Mouse (Mus musculus): ENCODE data around the gene Rcbtb2. TPM values are rescaled to one million over a fixed set of nuclear protein-coding genes. Genes with fewer than 3 reads are reported as not detected.

The Rcbtb2 gene
- polyA plus RNA-seq, 1 experiment = 0.24 TPM

GRCm38 (mm10) chr14:73253453-73254251 is 130.8 kb downstream of the Rcbtb2 start:
- TF ChIP-seq GATA1 (IDR thresholded peaks at IDR 0.05; ENCODE audit: low read length) (no peak), TAL1 (IDR thresholded peaks at IDR 0.05; ENCODE audit: low read length) (no peak)
- H3K27me3 ChIP-seq (ENCODE audit: control insufficient read depth) = no peaks in the 10 kb centered on the region
- no peak overlapping the region for H3K4me3 ChIP-seq (replicated peaks)
- H3K4me1 ChIP-seq (ENCODE audit: control insufficient read depth) = peaks cover 1% of the 10 kb centered on the region; the same call in 1 of the 2 replicates
- no peaks in the 10 kb centered on the region for H3K9me3 ChIP-seq (ENCODE audit: control insufficient read depth, low read length)
- peaks cover 85% of the 10 kb centered on the region for H3K36me3 ChIP-seq (ENCODE audit: control insufficient read depth)

GRCm38 (mm10) chr14:73254412-73254811 is 131.6 kb downstream of the Rcbtb2 start:
- Histone ChIP-seq H3K4me1 (ENCODE audit: control insufficient read depth) (peaks cover 1% of the 10 kb centered on the region; the same call in 1 of the 2 replicates), H3K36me3 (ENCODE audit: control insufficient read depth) (peaks cover 87% of the 10 kb centered on the region), H3K9me3 (ENCODE audit: control insufficient read depth, low read length) (no peaks in the 10 kb centered on the region), H3K4me3 (replicated peaks) (no peak overlapping the region), H3K27me3 (ENCODE audit: control insufficient read depth) (no peaks in the 10 kb centered on the region)
- TF ChIP-seq TAL1 (IDR thresholded peaks at IDR 0.05; ENCODE audit: low read length) = no peak
- TF ChIP-seq GATA1 (IDR thresholded peaks at IDR 0.05; ENCODE audit: low read length) = no peak

DNA sequence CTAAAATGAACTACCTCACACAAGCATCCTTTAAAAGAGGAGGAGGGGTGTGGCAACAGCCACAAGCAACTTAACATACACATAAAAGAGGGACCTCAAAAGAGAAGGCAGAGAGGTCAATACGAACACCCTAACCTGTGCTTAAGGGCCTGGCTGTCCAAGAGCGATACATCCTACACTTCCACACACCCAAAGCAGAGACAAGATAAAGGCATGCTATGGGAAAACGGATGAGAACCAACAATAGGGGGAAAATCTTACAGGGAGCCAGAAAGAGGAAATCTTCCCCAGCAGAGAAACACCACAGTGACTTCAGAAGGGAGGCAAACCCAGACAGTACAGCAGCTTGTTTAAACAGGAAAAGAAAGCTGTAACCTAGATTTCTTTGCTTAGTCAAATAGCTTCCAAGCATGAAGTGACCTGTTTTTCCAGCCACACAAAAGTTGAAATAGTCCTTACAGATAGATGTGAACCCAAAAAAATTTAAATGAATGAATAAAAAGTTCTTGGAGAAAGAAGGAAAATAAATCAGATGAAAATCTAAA is 132.7 kb downstream of the Rcbtb2 start:
- TF ChIP-seq TAL1 (IDR thresholded peaks at IDR 0.05; ENCODE audit: low read length) (no peak), GATA1 (IDR thresholded peaks at IDR 0.05; ENCODE audit: low read length) (no peak)
- Histone ChIP-seq H3K27me3 (ENCODE audit: control insufficient read depth) (no peaks in the 10 kb centered on the region), H3K4me3 (replicated peaks) (no peak overlapping the region), H3K4me1 (ENCODE audit: control insufficient read depth) (peaks cover 1% of the 10 kb centered on the region; the same call in 1 of the 2 replicates), H3K9me3 (ENCODE audit: control insufficient read depth, low read length) (no peaks in the 10 kb centered on the region), H3K36me3 (ENCODE audit: control insufficient read depth) (peaks cover 88% of the 10 kb centered on the region)

DNA sequence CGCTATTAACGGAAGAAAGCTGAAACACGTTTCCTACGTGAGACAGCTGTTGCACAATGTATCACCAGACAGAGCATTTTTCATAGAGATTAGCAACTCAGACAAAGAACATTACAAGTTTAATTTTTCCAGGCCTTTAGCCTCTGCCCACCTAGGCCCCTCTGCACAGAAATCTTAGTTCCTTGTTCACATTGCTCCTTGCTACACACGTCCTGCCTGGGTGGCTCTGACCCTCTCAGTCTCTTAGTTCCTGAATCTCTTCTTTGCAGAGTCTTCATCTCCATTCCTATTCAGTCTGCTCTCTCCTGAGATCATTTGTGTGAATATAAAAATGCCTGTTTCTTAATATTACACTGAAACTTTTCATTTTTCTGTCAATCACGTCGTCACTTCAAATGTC is 134.5 kb downstream of the Rcbtb2 start:
- no peaks in the 10 kb centered on the region for H3K27me3 ChIP-seq (ENCODE audit: control insufficient read depth)
- H3K4me3 ChIP-seq (replicated peaks) = no peak overlapping the region
- peaks cover 88% of the 10 kb centered on the region for H3K36me3 ChIP-seq (ENCODE audit: control insufficient read depth)
- no peaks in the 10 kb centered on the region for H3K9me3 ChIP-seq (ENCODE audit: control insufficient read depth, low read length)
- TF ChIP-seq GATA1 (IDR thresholded peaks at IDR 0.05; ENCODE audit: low read length) (no peak), TAL1 (IDR thresholded peaks at IDR 0.05; ENCODE audit: low read length) (no peak)
- peaks cover 1% of the 10 kb centered on the region; the same call in 1 of the 2 replicates for H3K4me1 ChIP-seq (ENCODE audit: control insufficient read depth)

Other genes starting within 250 kb of the Rcbtb2 start
- gene Cysltr2, start 73.9 kb upstream of the Rcbtb2 start, polyA plus RNA-seq (2012) = not detected in 2 replicates
- gene Lpar6, start 114.9 kb downstream of the Rcbtb2 start, polyA plus RNA-seq (2012) = not detected in 2 replicates
- 2.3 and 3.2 TPM in 2 replicates for gene Rb1, start 202.8 kb downstream of the Rcbtb2 start, polyA plus RNA-seq (2012)

Measured in erythroblast, embryonic 14.5 days (primary cell).